In the genomic region with DNA sequence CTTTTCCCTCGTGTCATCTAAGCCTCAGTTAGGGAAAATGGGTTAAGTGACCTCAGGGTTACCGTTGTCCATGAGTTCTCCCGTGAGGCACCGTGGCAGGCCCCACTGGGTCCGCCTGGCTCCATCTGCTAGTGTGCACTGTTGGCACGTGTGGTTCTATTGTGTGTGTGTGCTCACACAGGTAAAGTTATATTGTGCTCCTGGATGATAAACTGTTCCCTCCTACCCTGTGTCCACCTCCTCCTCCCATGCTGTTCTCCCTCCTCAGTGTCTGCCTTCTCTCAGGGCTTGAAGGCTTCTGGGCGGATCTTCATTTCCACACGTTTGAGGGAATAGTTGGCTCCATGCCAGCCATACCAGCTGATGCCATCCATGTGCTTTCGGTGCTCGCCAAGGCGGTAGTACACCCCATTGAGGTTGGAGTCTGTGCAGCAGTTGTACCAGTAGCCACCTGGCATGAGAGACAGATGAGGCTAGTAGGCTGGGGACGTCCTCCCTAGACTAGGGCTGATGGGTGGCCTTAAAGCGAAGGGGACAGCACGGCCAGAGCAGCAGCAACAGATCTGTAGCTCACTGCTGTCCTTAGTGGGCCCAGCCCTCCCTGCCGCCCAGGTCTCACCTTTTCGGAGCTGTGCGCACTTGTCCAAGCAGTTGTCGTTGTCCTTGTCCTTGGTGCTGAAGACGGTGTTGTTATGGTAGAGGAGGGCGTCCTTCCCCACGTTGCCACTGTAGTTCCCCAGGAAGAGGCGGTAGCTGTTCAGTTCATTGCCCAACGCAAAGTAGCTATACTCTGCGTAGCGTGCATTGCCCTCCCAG, we compare ENCODE assay signal across 9 mouse cellular contexts. TPM values are rescaled to one million over a fixed set of nuclear protein-coding genes. Genes with fewer than 3 reads are reported as not detected.
A peak's percentile ranks its signal among the peaks of the same experiment; 100 is the strongest.
DNase-seq lines count a peak whose midpoint lies in the region; ATAC-seq and TF ChIP-seq lines count a peak whose summit lies in the region.
"Had no signal": no experiment of that assay in that cellular context is flagged by ENCODE, and none has a peak within 500 bp of the region (broad histone marks: within the 10 kb centered on the region; RNA-seq: fewer than 3 reads in every experiment).

No protein-coding gene starts in this region.

- intact Hi-C loops in left cerebral cortex, adult 2 months (cut with DNase I) = no loop called here

- no peaks in the 10 kb centered on the region for H3K27me3 ChIP-seq in hindbrain, embryonic 12.5 days
- no peaks in the 10 kb centered on the region for H3K27me3 ChIP-seq in hindbrain, embryonic 11.5 days (ENCODE audit: control insufficient read depth, insufficient read depth, low read length)
- H3K27me3 ChIP-seq: embryonic facial prominence, embryonic 13.5 days had no signal

- TF ChIP-seq CTCF in left cerebral cortex, adult 2 months (IDR thresholded peaks at IDR 0.05) = no peak

- no peak overlapping the region for H3K4me3 ChIP-seq in hindbrain, embryonic 12.5 days
- no peak overlapping the region for H3K4me3 ChIP-seq in hindbrain, embryonic 11.5 days (ENCODE audit: low read depth, low read length)
- H3K4me3 ChIP-seq in ES-E14 (ENCODE audit: insufficient read depth in 1 of 2, low read depth in 1 of 2, low read length in 2 of 2, poor library complexity in 1 of 2, severe bottlenecking in 1 of 2) = no peak overlapping the region
- H3K4me3 ChIP-seq in left cerebral cortex, adult 2 months = no peak overlapping the region
- H3K4me3 ChIP-seq: embryonic facial prominence, embryonic 13.5 days had no signal

- H3K4me1 ChIP-seq in hindbrain, embryonic 12.5 days = 0 out of 2 replicates have a peak, but pooled peaks cover 6% of the 10 kb centered on the region
- no peaks in the 10 kb centered on the region for H3K4me1 ChIP-seq in hindbrain, embryonic 11.5 days (replicated peaks; ENCODE audit: control insufficient read depth, insufficient read depth, low read length)
- H3K4me1 ChIP-seq in ES-E14 (ENCODE audit: control insufficient read depth in 2 of 2, insufficient read depth in 2 of 2, low read length in 2 of 2, poor library complexity in 1 of 2) = peaks cover 0 to 7% of the 10 kb centered on the region in 2 experiments; a peak in 1 of 4 replicates
- H3K4me1 ChIP-seq: embryonic facial prominence, embryonic 13.5 days had no signal

- H3K27ac ChIP-seq in hindbrain, embryonic 12.5 days = peak overlapping the region; percentile 18; the same call in 1 of the 2 replicates
- H3K27ac ChIP-seq in hindbrain, embryonic 11.5 days (ENCODE audit: low read depth, low read length) = no peak overlapping the region
- no peak overlapping the region for H3K27ac ChIP-seq in ES-E14 (ENCODE audit: insufficient read depth, low read depth, low read length, poor library complexity, severe bottlenecking)
- H3K27ac ChIP-seq in left cerebral cortex, adult 2 months = no peak overlapping the region
- H3K27ac ChIP-seq: embryonic facial prominence, embryonic 13.5 days had no signal

- no peaks in the 10 kb centered on the region for H3K9me3 ChIP-seq in hindbrain, embryonic 12.5 days (replicated peaks)
- no peaks in the 10 kb centered on the region for H3K9me3 ChIP-seq in hindbrain, embryonic 11.5 days (ENCODE audit: control insufficient read depth, low read length)
- no peaks in the 10 kb centered on the region for H3K9me3 ChIP-seq in ES-E14 (ENCODE audit: control insufficient read depth, insufficient read depth, low read depth, low read length)
- H3K9me3 ChIP-seq: embryonic facial prominence, embryonic 13.5 days had no signal

- peaks cover 86% of the 10 kb centered on the region for H3K36me3 ChIP-seq in hindbrain, embryonic 12.5 days
- H3K36me3 ChIP-seq in hindbrain, embryonic 11.5 days (ENCODE audit: control insufficient read depth, insufficient read depth, low read length) = peaks cover 3% of the 10 kb centered on the region; the same call in 1 of the 2 replicates
- peaks cover 27% of the 10 kb centered on the region for H3K36me3 ChIP-seq in ES-E14 (ENCODE audit: control insufficient read depth, insufficient read depth, low read length, poor library complexity, severe bottlenecking)

- in situ Hi-C loops in ES-E14 (cut with MboI; ENCODE audit: low sequenced_read_pairs in 2 of 2, unreplicated experiment in 2 of 2) = no loop called here

- WGBS in hindbrain, embryonic 12.5 days = 79% methylated on average over 25 of the region's 25 CpGs
- 90% methylated on average over 25 of the region's 25 CpGs for WGBS in hindbrain, embryonic 11.5 days

- no peak for DNase-seq in hindbrain, embryonic 11.5 days (ENCODE audit: low spot score)
- DNase-seq in ES-E14 (ENCODE audit: low read depth, low spot score) = peak; percentile 40
- peak; percentile 97 for DNase-seq in cerebellum, postnatal 10 days
- DNase-seq in left cerebral cortex, adult 2 months (ENCODE audit: extremely low spot score in 1 of 2, low spot score in 2 of 2) = peak; percentile 37 to 52
- no peak for DNase-seq in thymus, postnatal 10 days (ENCODE audit: low spot score in 2 of 2)

- H3K4me2 ChIP-seq in hindbrain, embryonic 12.5 days (replicated peaks) = no peak overlapping the region
- no peak overlapping the region for H3K4me2 ChIP-seq in hindbrain, embryonic 11.5 days (replicated peaks; ENCODE audit: low read depth, low read length)
- H3K4me2 ChIP-seq: embryonic facial prominence, embryonic 13.5 days had no signal

- peak; percentile 79 for ATAC-seq in hindbrain, embryonic 12.5 days (ENCODE audit: low FRiP score)
- no peak for ATAC-seq in hindbrain, embryonic 11.5 days (ENCODE audit: low FRiP score)
- ATAC-seq in megakaryocyte-erythroid progenitor cell, adult 5-6 weeks (replicated peaks; ENCODE audit: low FRiP score, low TSS enrichment, poor library complexity, severe bottlenecking) = no peak
- ATAC-seq in erythroid progenitor cell, adult 5-6 weeks (replicated peaks; ENCODE audit: low FRiP score, poor library complexity, severe bottlenecking) = no peak

- no peak overlapping the region for H3K9ac ChIP-seq in hindbrain, embryonic 12.5 days
- H3K9ac ChIP-seq in hindbrain, embryonic 11.5 days (ENCODE audit: low read depth, low read length) = no peak overlapping the region
- no peak overlapping the region for H3K9ac ChIP-seq in ES-E14 (ENCODE audit: insufficient read depth, low read depth, low read length, poor library complexity, severe bottlenecking)
- H3K9ac ChIP-seq: embryonic facial prominence, embryonic 13.5 days had no signal

TF ChIP-seq in ES-E14, 5 proteins besides CTCF, POLR2A, EP300 and RAD21:
- TF ChIP-seq ZC3H11A (IDR thresholded peaks at IDR 0.05; ENCODE audit: borderline replicate concordance, low read depth, low read length) = no peak
- TF ChIP-seq HCFC1 (IDR thresholded peaks at IDR 0.05; ENCODE audit: borderline replicate concordance, insufficient read depth, low read length) = no peak
- no peak for TF ChIP-seq MAFK (IDR thresholded peaks at IDR 0.05; ENCODE audit: insufficient read depth, low read depth, low read length)
- no peak for TF ChIP-seq CHD2 (IDR thresholded peaks at IDR 0.05; ENCODE audit: low read depth, low read length)
- no peak for TF ChIP-seq ZNF384 (IDR thresholded peaks at IDR 0.05; ENCODE audit: low read depth, low read length)

RNA-seq across cellular contexts. Expression of a gene that starts 4.2 kb away (rescaled TPM):
- 0.35 and 0.38 TPM in 2 replicates for polyA plus RNA-seq in hindbrain, embryonic 12.5 days (2016; fragmentation: Nextera tagmentation; extraction: Ambion mirVana)
- polyA plus RNA-seq in hindbrain, embryonic 11.5 days (2014; fragmentation: Nextera tagmentation; extraction: Ambion mirVana) = 0.28 and 0.33 TPM in 2 replicates
- total RNA-seq in ES-E14 (2012; rRNA removed) = 0.13 and 0.37 TPM in 2 replicates
- under 1 TPM; 0.57 to 0.89 TPM for total RNA-seq in left cerebral cortex, adult 2 months (2021)
- total RNA-seq in megakaryocyte-erythroid progenitor cell, adult 5-6 weeks (2014; fragmentation: Nextera tagmentation) = not detected in 2 replicates
- total RNA-seq in megakaryocyte-erythroid progenitor cell, adult 5-6 weeks (2017) = not detected in 2 replicates
- total RNA-seq in erythroid progenitor cell, adult 5-6 weeks (2015; ENCODE audit: low replicate concordance) = 0.84 TPM in 1 of 2 replicates, not detected in the other
- total RNA-seq in erythroid progenitor cell, adult 5-6 weeks (2017; ENCODE audit: low replicate concordance) = not detected in 2 replicates

RNA-seq across cellular contexts. Expression of a gene that starts 47.7 kb away (rescaled TPM):
- 30.2 and 31.9 TPM in 2 replicates for polyA plus RNA-seq in hindbrain, embryonic 12.5 days (2016; fragmentation: Nextera tagmentation; extraction: Ambion mirVana)
- polyA plus RNA-seq in hindbrain, embryonic 11.5 days (2014; fragmentation: Nextera tagmentation; extraction: Ambion mirVana) = 28.0 and 33.0 TPM in 2 replicates
- 37.6 and 48.2 TPM in 2 replicates for total RNA-seq in ES-E14 (2012; rRNA removed)
- total RNA-seq in left cerebral cortex, adult 2 months (2021) = 10 to 100 TPM; 92.7 to 94.0 TPM
- 26.5 and 27.9 TPM in 2 replicates for total RNA-seq in megakaryocyte-erythroid progenitor cell, adult 5-6 weeks (2014; fragmentation: Nextera tagmentation)
- 9.1 and 12.2 TPM in 2 replicates for total RNA-seq in megakaryocyte-erythroid progenitor cell, adult 5-6 weeks (2017)
- total RNA-seq in erythroid progenitor cell, adult 5-6 weeks (2015; ENCODE audit: low replicate concordance) = 19.8 and 34.4 TPM in 2 replicates
- 22.0 and 24.4 TPM in 2 replicates for total RNA-seq in erythroid progenitor cell, adult 5-6 weeks (2017; ENCODE audit: low replicate concordance)

RNA-seq across cellular contexts. Expression of a gene that starts 51.5 kb away (rescaled TPM):
- polyA plus RNA-seq in hindbrain, embryonic 12.5 days (2016; fragmentation: Nextera tagmentation; extraction: Ambion mirVana) = 20.4 and 22.2 TPM in 2 replicates
- polyA plus RNA-seq in hindbrain, embryonic 11.5 days (2014; fragmentation: Nextera tagmentation; extraction: Ambion mirVana) = 14.4 and 14.6 TPM in 2 replicates
- total RNA-seq in ES-E14 (2012; rRNA removed) = 24.0 and 25.7 TPM in 2 replicates
- total RNA-seq in left cerebral cortex, adult 2 months (2021) = 1 to 10 TPM; 9.3 to 9.4 TPM
- 14.9 and 21.7 TPM in 2 replicates for total RNA-seq in megakaryocyte-erythroid progenitor cell, adult 5-6 weeks (2014; fragmentation: Nextera tagmentation)
- total RNA-seq in megakaryocyte-erythroid progenitor cell, adult 5-6 weeks (2017) = 10.1 and 12.9 TPM in 2 replicates
- total RNA-seq in erythroid progenitor cell, adult 5-6 weeks (2015; ENCODE audit: low replicate concordance) = 1.8 and 4.6 TPM in 2 replicates
- 3.6 and 4.3 TPM in 2 replicates for total RNA-seq in erythroid progenitor cell, adult 5-6 weeks (2017; ENCODE audit: low replicate concordance)

Comparison
In these comparisons a context has a peak if more than half of its experiments do, and no peak if none do; other contexts are left out.
1. DNase-seq: peak in ES-E14 (single experiment), cerebellum, postnatal 10 days (2 of 2) and left cerebral cortex, adult 2 months (2 of 2); none in hindbrain, embryonic 11.5 days (single experiment) and thymus, postnatal 10 days (0 of 2).